Mouse (Mus musculus) adrenal gland, postnatal 4 days (tissue): ENCODE results near the gene Zscan20. TPM values are rescaled to one million over a fixed set of nuclear protein-coding genes. Genes with fewer than 3 reads are reported as not detected.
A peak's percentile ranks its signal among the peaks of the same experiment; 100 is the strongest.

ENCODE experiments used
- DNase-seq, 2 experiments: peaks; one replicate each; pipeline ENCODE4 v3.0.0; 2021 to 2022; ENCODE audit warnings: low spot score in 2 of 2, mixed read lengths in 2 of 2
- long read RNA-seq, 2 experiments: library from polyadenylated mRNA; stranded (forward); transcript quantifications; one replicate each; pipeline ENCODE4 v2.0.0; 2021
- total RNA-seq, 2 experiments: library from RNA; stranded (reverse); gene quantifications; 2 replicates each; pipeline ENCODE4 v1.2.3; 2021

Gene Zscan20
- total RNA-seq, result 1 to 10 TPM; 5.9 to 7.6 TPM
- long read RNA-seq, experiment 1, result 0 reads
- long read RNA-seq, experiment 2, full-length matches to known transcripts, result 3 of 5 reads
- long read RNA-seq, experiment 2, partial matches to known transcripts, result 0 of 5 reads
- long read RNA-seq, experiment 2, other reads (novel, unspliced or antisense), result 2 of 5 reads

DNA sequence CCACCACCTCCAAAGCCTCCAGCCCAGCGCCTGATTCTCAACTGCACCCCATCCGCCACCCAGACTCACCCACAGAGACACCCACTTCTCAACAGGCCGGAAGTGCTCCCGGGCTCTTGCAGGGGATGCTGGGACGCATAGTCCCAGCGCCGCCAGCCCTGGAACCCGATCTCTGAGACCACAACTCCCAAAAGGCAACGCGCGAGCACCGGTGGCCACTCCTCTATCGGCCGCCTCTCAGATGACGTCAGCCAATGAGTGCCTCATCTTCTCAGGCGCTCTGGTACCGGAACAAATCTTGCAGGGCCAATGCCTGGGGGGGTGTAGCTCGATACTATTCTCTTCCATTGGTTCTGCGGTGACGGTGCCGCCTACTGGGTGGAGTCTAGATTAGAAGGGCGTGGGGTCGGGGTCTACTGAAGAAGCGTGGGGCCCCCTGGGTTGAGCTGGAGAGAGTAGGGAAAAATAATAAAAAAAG, at the start of gene Zscan20:
Zscan20 (minus strand) TSS at position 174 of the 478 bp plus-strand sequence.
- peak; percentile 65 to 91 for DNase-seq

DNA sequence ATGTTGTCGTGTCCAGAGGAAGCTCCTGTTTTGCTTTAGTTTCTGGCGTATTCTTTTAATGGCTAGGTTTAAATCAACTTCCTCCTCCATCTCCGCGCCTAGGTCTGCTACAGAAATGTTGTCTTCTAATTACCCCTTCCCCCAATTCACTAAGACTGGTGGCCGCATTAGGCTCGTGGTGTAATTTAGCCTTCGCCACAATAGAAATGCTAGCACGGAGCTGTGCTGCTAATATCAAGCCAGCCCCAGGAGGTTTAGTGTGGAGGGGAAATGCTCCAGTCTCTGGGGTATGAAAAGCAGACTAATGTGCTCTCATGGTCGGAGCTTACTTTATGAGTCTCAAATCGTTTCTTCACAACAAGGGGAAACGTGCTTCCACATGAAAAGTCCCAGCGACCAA, 45.5 kb upstream of the Zscan20 start:
- DNase-seq, result no peak

DNA sequence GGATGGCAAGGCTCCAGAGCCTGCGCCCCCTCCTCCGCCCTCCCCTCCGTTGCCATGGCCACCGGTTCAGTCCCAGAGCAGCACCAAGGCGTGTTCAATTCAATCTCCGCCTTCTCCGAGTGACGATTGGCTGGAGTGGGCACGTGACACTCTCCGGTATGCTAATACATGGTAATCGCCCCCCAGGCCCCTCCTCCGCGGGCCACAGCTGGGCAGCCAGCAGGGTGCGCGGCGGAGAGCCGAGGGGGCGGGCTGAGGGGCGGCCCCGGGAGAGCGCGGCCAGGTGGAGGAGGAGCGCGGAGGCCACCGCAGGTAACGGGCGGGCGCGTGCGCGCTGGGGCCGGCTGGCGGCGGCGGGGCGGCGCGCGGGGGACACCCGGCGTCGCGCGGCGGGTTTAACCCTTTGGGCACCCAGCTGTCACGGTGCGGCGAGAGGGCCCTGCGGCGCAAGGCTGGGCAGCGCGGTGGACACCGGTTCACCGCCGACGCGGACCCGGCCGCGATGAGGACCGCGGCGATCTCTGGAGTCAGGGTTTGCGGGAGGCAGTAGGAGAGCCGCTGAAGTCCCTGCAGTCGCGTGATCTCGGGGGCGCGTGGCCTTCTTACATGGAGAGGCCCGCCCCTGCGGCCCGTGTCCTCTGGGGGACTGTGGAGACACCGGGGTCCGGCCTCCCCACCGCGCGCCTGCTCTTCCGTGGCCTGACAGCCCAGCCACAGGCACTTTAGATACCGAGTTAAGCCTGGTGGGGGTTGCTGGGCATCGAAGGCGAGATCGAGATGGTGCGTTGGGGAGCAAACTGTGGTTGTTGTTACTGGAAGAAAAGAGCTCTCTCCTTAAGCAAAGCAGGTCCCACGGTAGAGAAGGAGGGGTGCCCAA, 44.8 kb upstream of the Zscan20 start, which contains the start of gene Phc2:
Phc2 (plus strand) TSS at position 198 of the 877 bp plus-strand sequence.
- DNase-seq, result peak; percentile 83 to 86

DNA sequence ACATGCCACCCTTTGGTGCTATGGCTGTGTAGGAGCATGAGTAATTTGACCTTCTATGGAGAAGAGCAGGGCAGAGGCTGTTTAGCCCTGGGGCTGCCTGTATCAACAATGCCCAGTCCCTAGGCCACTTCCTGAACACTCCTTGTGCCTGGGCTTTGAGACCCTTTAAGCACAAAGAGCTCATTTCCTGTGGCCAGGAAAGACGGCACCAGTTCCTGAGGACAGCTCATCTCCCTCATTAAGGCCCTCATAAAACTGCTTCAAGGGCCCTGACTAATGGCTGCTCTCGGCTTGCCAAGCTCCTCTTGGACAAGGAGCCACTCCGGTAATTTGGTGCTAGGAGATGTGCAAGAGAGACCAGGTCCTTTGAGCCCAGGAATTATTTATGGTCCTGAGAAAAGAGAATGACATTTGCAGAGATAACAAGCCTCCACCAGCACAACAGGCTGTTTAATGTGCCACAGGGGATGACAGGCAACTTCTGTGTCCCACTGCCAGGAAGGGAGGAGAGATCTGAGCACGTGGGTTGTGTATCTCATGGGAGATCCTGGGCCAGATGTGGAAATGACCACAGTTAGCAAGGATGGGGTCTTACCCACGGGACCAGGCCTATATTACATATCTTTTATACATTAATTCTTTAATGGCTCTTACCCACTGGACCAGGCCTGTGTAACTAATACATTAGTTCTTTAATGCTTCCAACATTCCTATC, 42.8 kb upstream of the Zscan20 start:
- no peak for DNase-seq

- no peak for DNase-seq
These were observed 41.6 kb upstream of the Zscan20 start for GRCm38 (mm10) chr4:128651530-128651929.

DNA sequence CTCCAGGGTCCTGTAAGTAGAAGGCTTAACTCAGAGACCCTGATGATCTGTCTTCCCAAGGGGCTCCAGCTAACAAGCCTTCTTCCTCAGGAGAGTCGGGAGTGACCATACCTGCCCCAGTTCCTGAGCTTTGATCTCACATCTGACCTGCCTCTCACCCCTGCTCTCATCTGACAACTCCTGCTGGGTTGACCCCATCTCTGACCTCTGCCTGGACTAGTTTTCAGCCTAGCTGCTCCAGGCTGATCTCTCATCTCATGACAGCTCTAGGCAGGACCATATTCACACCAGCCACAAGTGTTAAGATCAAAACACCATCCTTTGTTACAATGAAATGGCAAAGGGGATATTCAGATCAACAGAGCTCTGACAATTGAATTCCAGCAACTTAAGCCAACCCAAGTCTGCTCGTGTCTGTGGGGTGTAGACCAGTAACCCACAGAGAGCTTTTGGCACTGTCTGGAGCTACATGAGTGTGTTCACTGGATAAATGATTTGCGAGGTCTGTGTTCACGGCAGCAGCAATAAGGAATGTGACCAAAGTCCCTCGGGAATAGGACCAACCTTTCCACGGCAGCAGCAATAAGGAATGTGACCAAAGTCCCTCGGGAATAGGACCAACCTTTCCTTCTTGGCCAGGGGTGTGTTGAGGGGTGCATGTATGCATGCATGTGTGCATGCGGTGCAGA, 38.8 kb upstream of the Zscan20 start:
- DNase-seq, result no peak

DNA sequence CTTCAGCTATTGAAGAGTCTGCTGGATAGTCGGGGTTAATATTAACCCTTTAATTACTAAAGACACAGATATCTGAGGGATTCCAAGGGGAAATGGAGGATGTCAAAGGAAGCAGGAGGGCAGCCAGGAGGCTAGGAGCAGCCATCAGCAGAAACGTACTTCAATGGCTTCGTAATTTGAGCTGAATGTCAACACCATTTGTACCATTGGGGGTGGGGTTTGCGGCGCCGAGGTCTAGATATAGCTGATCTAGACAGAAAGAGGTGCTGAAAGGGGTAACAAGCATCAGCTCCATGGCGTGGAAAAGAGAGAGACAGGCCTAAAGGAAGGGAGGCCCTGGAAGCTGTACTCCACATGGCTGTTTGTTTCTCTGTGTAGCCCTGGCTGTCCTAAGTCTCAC, 36.9 kb upstream of the Zscan20 start:
- no peak for DNase-seq

DNA sequence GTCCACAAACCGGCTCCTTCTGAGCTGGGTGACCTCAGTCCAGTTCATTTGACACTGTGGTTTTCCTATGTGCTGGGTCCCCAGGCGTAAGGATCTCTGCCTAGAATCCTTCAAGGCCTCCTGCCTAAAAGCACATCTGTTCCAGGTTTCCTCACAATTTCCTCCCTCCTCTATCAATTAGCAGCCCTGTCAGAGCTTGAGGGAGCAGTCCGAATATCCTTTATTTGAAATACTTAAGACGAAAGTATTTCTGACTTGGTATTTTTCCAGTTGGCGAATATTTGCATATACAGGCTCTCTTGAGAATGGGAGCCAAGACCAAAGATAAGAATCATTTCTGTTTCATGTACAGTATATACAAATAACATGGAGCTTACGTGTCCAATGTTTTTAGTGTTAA, 36.0 kb upstream of the Zscan20 start:
- DNase-seq, result no peak

DNA sequence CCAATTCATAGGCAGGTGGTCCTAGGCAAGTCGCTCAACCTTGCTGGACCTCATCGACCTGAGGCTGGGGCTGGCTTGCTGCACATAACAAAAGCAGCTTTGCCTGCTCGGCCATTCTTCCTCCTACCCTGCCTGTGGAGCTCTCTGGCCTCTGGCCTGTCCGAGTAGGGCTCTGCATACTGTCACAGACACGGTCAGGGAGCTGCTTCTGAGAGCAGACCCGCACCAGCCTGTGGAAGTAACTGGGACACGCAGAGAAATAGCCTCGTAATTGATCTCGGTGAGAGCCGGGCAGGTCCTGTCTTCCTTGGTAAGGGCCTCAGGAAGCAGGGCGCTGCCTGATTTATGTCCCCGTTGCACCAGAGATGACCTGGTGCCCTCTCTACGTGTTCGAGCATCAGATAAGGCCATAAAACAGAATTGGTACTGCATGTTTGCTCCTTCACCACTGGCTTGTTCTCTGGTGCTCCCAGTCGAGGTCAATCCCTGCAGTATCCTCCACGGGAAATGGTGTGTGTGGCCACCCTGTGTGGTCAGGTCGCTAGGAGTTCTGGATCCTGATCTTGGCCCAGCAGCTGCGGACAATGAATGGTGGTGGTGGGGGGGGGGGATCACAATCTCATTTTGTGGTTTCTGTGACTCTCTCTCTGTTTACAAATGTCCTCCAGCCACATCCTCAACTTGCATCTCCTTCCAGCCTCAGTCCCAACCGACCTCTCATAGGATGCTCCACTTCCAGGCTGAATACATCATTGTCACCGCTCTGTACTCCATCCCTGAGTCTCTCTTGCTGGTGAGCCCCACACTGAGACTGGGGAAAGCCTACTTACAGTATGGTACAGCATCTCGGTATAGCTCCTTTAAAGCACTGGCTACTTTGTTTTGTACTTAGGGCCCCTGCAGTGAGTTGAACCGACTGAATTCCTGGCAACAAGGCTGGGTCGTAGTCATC, 32.1 kb upstream of the Zscan20 start:
- DNase-seq, result no peak

GRCm38 (mm10) chr4:128638265-128638923, 28.5 kb upstream of the Zscan20 start:
- DNase-seq, result no peak

- no peak for DNase-seq
These were observed 27.4 kb upstream of the Zscan20 start for GRCm38 (mm10) chr4:128637250-128637649.

GRCm38 (mm10) chr4:128635894-128636585, 26.1 kb upstream of the Zscan20 start:
- DNase-seq, result no peak

DNA sequence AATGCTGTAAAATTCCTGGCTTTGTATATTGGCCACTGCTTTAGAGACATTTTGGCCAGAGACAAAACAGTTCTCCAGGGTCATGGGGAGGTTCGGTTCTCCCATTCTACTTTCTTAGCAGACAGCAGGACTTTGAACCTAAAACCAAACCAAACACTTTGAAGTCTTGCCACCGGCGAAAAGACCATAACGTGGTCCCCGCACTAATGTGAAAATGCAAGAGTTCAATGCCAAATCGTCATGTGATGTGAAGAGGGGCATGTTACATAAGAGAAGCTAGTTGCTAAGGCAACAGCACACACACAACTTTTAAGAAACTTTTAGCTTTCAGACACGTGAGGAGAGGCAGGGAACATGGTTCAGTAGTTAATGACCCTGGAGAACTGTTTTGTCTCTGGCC, 25.6 kb upstream of the Zscan20 start:
- DNase-seq, result no peak

- no peak for DNase-seq
These were observed 11.2 kb upstream of the Zscan20 start for GRCm38 (mm10) chr4:128621109-128621508.

DNA sequence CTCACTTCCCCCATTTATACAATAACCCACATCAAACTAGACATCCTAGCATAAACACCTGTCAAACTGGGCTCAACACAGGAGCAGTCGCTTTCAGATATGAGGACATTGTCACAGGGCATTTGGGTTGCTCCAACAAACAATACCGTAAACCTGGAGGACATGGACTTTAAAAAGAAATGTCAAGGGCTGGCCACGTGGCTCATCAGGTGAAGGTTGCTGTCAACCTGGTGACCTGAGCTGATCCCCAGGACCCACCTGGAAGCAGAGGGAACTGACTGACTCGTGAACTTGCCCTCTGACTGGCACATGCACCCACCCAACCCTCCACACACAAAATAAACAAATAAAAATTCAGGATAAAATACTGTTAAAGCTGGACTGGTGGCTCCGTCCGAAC, 10.7 kb upstream of the Zscan20 start:
- DNase-seq, result no peak

DNA sequence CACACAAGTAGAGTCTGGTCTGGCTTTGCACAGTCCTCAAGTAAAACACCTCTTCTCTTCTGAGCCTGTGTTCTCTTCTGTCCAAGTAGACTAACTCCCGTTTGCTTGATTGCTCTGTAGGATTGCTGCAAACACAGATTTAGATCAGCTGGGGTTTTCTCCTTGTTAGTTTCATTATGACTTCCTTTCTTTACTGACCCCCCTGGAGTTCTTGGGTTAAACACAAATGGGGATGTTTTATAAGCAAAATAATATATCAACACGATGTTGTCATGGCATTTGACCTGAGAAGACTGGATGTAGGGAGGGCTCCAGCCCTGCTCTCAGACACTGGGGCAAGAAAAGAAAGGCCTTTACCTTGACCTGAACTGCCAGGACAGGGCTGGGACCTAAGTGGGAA, 9.1 kb upstream of the Zscan20 start:
- no peak for DNase-seq

GRCm38 (mm10) chr4:128618246-128618911, 8.5 kb upstream of the Zscan20 start, which contains the start of gene Tlr12:
TSS of gene Tlr12 (minus strand) at chr4:128618619.
- DNase-seq, result no peak
